Mouse (Mus musculus): ENCODE measurements around the gene Rpp30.

Gene Rpp30

DNA sequence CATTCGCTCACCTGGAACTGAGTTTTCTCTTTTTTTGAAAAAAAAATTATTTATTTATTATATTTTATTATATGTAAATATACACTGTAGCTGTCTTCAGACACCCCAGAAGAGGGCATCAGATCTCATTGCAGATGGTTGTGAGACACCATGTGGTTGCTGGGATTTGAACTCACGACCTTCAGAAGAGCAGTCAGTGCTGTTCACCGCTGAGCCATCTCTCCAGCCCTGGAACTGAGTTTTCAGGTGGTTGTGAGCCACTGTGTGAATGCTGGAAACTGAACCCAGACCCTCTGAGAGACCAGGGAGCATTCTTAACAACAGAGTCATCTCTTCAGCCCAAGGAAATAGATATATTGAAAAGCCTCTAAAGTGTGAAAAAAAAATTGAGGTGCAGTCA, 44.9 kb downstream of the Rpp30 start:
- over 99% methylated on average over 3 of the region's 3 CpGs for WGBS

DNA sequence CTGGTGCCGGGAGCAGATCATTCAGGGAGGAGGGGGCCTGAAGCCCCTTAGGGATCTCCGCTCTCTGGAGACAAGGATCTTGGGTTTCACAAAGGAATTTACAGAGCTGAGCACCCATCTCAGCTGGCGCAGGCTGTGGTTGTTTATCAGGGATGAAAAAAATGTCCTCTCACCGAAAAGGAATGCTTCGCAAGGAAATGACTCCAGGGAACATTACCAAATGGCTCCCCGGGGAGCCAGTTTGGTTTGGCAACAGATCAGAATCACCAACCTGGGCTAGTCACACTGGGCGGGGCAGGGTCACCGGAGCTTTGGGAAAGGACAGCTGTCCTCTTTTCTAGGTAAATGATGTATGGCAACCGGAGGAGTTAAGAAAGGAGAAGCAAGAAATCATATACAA, 45.7 kb downstream of the Rpp30 start:
- 58% methylated on average over 9 of the region's 9 CpGs for WGBS

DNA sequence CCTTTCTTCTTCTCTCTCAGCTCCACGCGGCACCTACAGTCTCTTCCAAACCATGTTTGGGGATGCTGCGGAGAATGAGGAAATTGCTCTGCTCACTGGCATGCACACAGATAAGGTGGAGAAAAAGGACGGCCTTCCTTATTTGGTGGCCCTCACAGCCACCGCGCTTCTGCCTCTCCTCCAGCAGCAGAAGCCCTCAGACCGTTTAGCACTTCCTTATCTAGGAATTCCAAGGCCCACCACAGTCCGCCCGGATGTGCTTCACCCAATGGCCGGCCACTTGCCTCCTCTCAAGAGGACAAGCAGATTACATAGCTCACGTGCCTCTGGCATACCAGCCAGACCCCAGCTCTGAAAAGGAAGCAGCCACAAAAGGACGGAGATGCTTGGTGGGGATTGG, 46.1 kb downstream of the Rpp30 start:
- WGBS: 67% methylated on average over 12 of the region's 12 CpGs

DNA sequence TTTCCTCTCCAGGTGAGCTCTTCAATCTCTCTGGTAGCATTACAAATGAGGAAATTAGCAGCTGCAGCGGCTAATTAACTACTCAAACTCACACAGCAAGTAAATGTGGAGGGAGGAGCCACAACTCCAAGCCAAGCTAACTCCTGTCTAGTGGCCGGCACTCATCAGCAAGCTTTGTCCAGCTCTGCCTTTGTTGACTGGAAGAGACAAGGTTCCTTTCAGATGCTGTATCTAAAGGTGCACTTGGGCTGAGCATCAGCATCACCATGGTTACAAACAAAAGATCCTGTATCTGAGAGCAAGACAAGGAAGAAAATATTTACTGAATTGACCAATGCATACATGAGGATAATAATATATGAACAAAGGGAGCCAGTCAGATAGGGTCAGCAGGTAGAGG, 46.7 kb downstream of the Rpp30 start:
- WGBS: 50% methylated on average over 2 of the region's 2 CpGs

DNA sequence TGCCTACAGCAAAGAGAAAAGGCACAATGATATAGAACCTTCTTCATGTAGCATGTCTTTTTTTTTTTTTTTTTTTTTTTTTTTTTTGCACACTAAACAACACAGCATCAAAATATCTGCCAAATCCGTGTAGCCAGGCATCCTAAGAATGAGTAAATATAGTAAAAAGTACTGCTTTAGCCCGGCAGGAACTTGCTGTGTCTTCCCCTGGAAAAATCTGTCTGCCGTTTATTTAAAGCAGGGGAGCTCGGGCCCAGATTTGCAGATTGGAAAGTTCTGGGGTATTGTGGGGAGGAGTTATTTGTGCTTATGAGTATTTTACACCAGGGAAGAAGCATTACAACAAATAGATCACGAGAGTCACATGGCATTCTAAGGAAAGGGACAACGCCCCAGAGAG, 48.5 kb downstream of the Rpp30 start:
- 38% methylated on average over 6 of the region's 6 CpGs for WGBS

DNA sequence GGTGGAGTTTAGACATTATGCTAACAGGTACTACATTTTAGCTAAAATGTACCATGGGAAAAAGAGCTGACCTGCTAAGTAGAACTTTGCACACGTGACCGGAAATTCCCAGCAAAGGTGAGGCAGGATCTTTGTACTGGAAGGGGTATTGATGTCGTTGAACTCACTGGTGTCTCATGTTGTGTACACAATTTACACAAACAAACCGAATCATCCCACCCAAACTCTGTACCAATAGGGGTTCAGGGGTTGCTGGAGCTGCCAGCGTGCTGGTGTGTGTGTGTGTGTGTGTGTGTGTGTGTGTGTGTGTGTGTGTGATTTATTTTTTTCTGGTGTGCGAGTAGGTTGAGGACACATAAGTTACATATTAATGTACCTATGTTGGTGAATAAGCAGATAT, 49.5 kb downstream of the Rpp30 start:
- 91% methylated on average over 6 of the region's 6 CpGs for WGBS

DNA sequence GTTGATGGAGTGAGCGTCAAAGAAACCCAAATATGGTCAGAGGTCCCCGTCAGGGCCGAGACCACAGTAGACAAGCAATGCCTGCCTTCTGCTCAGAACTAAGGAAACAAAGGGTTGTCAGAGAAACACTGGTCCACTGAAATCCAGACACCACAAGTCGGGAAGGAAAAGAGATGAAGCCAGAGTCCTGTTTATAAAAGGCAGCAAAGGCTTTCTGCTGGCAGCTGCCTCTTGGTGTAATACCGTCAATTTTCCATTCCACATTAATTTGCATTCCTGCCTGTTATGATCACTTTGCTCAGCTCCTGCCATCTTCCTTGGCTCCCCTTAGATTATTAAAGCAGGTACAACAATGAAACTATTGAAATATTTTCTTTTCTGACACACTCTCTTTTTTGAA, 50.2 kb downstream of the Rpp30 start:
- WGBS: 41% methylated on average over 5 of the region's 5 CpGs

DNA sequence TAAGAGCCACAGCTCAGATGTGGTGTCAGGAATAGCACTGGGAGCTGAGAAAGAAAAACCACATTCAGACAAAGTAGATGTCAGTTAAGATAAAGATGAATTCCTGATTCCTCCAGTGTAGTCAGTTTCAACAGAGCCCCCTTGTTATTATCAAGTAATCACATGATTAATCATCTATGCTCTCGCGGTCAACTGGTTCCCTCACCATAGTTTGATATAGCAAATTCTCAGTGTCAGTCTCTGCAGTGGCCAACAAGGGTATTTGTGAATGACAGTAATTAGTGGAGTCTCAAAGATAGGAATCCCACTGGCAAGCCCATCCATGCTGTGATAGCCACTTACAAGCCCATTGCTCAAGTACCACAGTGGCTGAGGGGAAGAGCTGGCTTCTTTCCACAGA, 60.1 kb downstream of the Rpp30 start:
- 94% methylated on average over 2 of the region's 2 CpGs for WGBS

DNA sequence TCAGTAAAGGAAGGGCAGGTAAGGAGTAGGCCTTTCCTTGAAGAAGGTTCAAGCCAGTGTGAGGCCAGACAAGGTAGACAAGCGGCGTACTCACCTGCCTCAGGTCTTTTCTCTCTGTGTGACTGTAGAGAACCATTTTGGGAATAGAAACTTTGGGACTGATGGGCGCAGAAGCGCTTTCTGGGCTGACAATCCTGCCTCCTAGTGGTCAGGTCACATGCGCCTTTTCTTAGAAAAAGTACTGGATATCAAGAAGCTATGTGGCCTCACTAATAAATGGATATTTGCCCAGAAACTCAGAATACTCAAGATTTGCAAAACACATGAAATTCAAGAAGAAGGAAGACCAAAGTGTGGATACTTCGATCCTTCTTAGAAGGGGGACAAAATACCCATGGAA, 65.1 kb downstream of the Rpp30 start:
- 95% methylated on average over 6 of the region's 6 CpGs for WGBS

DNA sequence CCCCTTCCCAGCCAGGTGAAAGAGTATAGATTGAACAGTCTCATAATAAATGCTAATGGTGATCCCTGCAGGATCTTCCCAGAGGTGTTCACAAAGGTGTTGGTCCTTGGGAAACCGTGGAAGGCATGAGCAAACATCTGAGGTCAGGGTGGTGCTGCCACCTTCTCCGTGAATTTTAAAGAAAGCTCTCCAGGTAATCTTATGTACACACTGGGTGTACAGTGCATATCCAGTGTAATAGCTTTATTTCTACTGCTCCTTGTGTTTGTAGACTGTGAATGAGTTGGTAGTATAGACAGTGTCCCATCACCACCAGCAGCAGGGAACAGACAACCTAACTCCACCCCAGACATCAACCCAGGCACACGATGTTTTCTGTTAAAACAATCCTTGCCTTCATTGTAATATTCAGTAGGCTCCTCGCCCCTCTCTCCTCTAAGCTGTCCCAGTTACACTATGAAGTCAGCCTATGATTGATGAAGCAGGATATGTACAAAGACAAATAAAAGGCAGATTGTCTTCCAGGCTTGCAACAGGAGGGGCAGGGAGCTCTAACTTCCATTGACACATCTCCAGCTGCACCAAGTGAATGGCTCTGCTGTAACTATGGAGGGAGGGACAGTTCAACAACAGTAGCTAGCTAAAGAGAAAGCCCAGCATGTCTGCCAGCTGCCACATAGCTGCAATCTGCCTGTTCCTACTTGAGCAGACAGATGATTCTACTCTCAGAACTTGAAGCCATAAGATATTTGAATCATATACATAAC, 66.9 kb downstream of the Rpp30 start:
- WGBS: 74% methylated on average over 4 of the region's 4 CpGs
